Mouse (Mus musculus) olfactory bulb, adult 2 months (tissue): ENCODE measurements around the gene Xpo6. TPM values are rescaled to one million over a fixed set of nuclear protein-coding genes. Genes with fewer than 3 reads are reported as not detected.

Source experiments
- H3K27ac ChIP-seq: fragments of 200-500 bp; 2 replicates; pipeline ENCODE4 v1.5.1; 2012; ENCODE audit warnings: low read depth, low read length; ENCODE audit not compliant: insufficient read depth
- H3K4me1 ChIP-seq: fragments of 200-500 bp; 2 replicates; pipeline ENCODE4 v1.6.1; 2012; ENCODE audit warnings: low read length; ENCODE audit not compliant: control insufficient read depth, insufficient read depth
- H3K4me3 ChIP-seq: fragments of 200-500 bp; 2 replicates; pipeline ENCODE4 v1.5.1; 2012; ENCODE audit warnings: mild to moderate bottlenecking, low read depth, low read length, moderate library complexity; ENCODE audit not compliant: insufficient read depth
- CTCF ChIP-seq: fragments of 200-500 bp; IDR thresholded peaks from 2 replicates; pipeline ENCODE4 v1.5.1; 2012; ENCODE audit warnings: low read depth, mild to moderate bottlenecking, low read length, moderate library complexity; ENCODE audit not compliant: insufficient read depth
- POLR2A ChIP-seq: fragments of 200-500 bp; IDR thresholded peaks from 2 replicates; pipeline ENCODE4 v1.6.1; 2012; ENCODE audit warnings: mild to moderate bottlenecking, low read depth, low read length, moderate library complexity; ENCODE audit not compliant: insufficient read depth
- WGBS: fragments of 180-500 bp; shearing (Covaris S2); methylation state at CpG from one replicate; pipeline ENCODE4 v1.1.7; 2018; 5-methylcytosine and 5-hydroxymethylcytosine counted together
- polyA plus RNA-seq: library from polyadenylated mRNA; stranded (reverse); fragments of >200 nt; gene quantifications from 2 replicates; pipeline ENCODE4 v1.2.4, GENCODE M21; 2012; ENCODE audit warnings: low replicate concordance; ENCODE audit not compliant: missing spikeins, insufficient read depth, insufficient read length

Xpo6 gene
- polyA plus RNA-seq, 1 experiment: not detected

GRCm38 (mm10) chr7:126066777-126067176 is 133.5 kb downstream of the Xpo6 start:
- WGBS: 33% methylated on average over 14 of the region's 14 CpGs
- Histone ChIP-seq H3K27ac (no peak overlapping the region), H3K4me3 (no peak overlapping the region), H3K4me1 (peaks cover 8% of the 10 kb centered on the region; the same call in 1 of the 2 replicates)
- TF ChIP-seq POLR2A (no peak), CTCF (no peak)

DNA sequence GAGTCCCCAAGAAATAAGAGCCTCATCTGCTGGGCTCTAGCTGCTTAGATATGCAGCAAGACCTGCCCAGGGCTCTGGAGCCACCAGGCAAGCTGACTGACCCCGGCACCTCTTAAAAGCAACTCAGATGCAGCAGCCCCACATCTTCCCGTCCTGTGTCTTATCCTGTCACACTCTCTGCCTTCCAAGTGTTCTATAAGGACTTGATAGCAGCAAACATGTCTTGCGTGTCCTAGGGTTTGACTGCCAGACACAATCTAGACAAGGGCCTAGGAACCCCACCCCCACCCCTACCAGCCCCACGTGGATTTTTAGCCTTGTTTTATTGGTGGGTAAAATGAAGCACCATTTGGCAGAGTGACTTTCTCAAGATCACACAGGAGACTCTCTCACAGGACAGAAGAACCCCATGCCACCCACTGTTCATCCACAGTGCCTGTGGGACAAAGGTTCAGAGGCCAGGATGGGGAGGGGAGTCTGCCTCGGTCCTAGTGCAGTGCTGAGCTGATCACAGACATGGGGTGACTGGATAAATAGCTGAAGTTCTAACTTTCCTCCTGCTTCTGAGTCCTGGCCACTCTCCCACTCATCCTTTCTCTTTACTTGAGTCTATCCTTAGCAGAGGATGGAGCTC is 134.9 kb downstream of the Xpo6 start:
- peaks cover 8% of the 10 kb centered on the region; the same call in 1 of the 2 replicates for H3K4me1 ChIP-seq
- 85% methylated on average over 5 of the region's 5 CpGs for WGBS
- no peak overlapping the region for H3K27ac ChIP-seq
- no peak overlapping the region for H3K4me3 ChIP-seq
- TF ChIP-seq POLR2A (no peak), CTCF (no peak)

- Histone ChIP-seq H3K27ac (no peak overlapping the region), H3K4me3 (no peak overlapping the region), H3K4me1 (peaks cover 13% of the 10 kb centered on the region; the same call in 1 of the 2 replicates)
- TF ChIP-seq CTCF (no peak), POLR2A (no peak)
- WGBS: 51% methylated on average over 4 of the region's 4 CpGs
Measured at GRCm38 (mm10) chr7:126062228-126062627, 138.1 kb downstream of the Xpo6 start.

GRCm38 (mm10) chr7:126058918-126059317 is 141.4 kb downstream of the Xpo6 start:
- no peak overlapping the region for H3K27ac ChIP-seq
- 54% methylated on average over 7 of the region's 7 CpGs for WGBS

DNA sequence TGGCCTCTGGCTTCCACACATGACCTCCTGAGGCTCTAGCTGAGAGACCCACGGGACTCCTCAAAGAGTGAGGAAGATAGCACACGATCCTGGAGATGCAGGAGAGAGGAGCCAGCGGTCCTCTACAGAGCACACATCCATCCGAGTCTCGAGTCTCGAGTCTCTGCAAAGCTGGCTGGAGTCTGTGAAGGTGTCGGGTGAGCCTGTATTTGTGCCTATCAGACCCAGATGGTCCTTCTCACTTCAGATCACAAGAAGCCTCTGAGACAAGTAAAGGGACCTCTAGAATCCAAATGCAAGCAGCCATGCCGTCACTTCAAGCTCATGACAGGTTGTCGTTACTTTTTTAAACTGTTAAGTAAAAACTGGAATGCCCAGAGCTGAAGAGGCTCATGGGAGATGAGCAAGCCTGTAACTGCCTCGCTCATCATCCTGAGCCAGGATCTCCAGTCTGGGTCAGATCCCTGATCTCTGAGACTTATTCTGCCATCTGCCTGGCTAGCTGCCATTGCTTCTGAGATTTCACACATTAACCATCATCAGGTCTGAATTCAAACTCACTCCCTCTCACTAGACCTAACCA is 142.9 kb downstream of the Xpo6 start:
- WGBS: 89% methylated on average over 10 of the region's 10 CpGs
- Histone ChIP-seq H3K27ac (no peak overlapping the region), H3K4me1 (peaks cover 8% of the 10 kb centered on the region; the same call in 1 of the 2 replicates), H3K4me3 (no peak overlapping the region)
- no peak for TF ChIP-seq POLR2A
- no peak for TF ChIP-seq CTCF

More at GRCm38 (mm10) chr7:126058918-126059317, 141.4 kb downstream of the Xpo6 start:
- Histone ChIP-seq H3K4me1 (peaks cover 6% of the 10 kb centered on the region; the same call in 1 of the 2 replicates), H3K4me3 (no peak overlapping the region)
- TF ChIP-seq CTCF (no peak), POLR2A (no peak)

- TF ChIP-seq POLR2A (no peak), CTCF (no peak)
- 77% methylated on average over 6 of the region's 6 CpGs for WGBS
Measured at GRCm38 (mm10) chr7:126054574-126054973, 145.7 kb downstream of the Xpo6 start.

DNA sequence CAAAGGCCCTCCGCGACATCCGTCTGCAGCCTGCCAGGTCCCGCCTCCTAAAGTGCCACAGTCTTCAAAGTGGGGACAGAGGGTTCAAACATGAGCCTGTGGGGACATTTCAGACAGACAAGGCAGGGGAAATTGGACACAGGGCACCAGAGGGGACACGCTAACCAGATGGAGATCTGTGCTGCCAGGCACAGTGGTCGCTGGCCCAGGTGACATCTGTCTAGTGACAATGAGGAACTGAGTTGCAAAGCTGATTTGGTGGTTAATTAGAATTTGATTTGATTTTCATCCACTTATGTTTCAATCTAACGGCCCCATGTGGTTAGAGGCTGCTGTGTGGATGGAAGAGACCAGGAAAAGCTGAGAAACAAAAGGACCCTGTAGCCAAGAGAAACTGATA is 146.7 kb downstream of the Xpo6 start:
- Histone ChIP-seq H3K27ac (no peak overlapping the region), H3K4me3 (no peak overlapping the region), H3K4me1 (peaks cover 10% of the 10 kb centered on the region; the same call in 1 of the 2 replicates)
- TF ChIP-seq POLR2A (no peak), CTCF (no peak)
- 93% methylated on average over 7 of the region's 7 CpGs for WGBS

More at GRCm38 (mm10) chr7:126054574-126054973, 145.7 kb downstream of the Xpo6 start:
- Histone ChIP-seq H3K4me3 (no peak overlapping the region), H3K27ac (no peak overlapping the region), H3K4me1 (peaks cover 11% of the 10 kb centered on the region; the same call in 1 of the 2 replicates)

- 77% methylated on average over 6 of the region's 6 CpGs for WGBS
- Histone ChIP-seq H3K4me1 (peaks cover 19% of the 10 kb centered on the region), H3K27ac (no peak overlapping the region), H3K4me3 (no peak overlapping the region)
- TF ChIP-seq POLR2A: no peak
- TF ChIP-seq CTCF: no peak
Measured at GRCm38 (mm10) chr7:126051910-126052309, 148.4 kb downstream of the Xpo6 start.

Other genes with a start within 250 kb of the Xpo6 start
- not detected in 2 replicates for gene Gsg1l, start 118.1 kb downstream of the Xpo6 start, polyA plus RNA-seq
- not detected in 2 replicates for gene Sbk1, start 72.1 kb upstream of the Xpo6 start, polyA plus RNA-seq
- 430 and 536 TPM in 2 replicates for gene Lat, start 169.1 kb upstream of the Xpo6 start, polyA plus RNA-seq
- not detected in 2 replicates for gene Spns1, start 176.9 kb upstream of the Xpo6 start, polyA plus RNA-seq
- not detected in 2 replicates for gene Nfatc2ip, start 196.2 kb upstream of the Xpo6 start, polyA plus RNA-seq
- gene Cd19, start 214.4 kb upstream of the Xpo6 start, polyA plus RNA-seq: not detected in 2 replicates
- not detected in 2 replicates for gene Rabep2, start 228.3 kb upstream of the Xpo6 start, polyA plus RNA-seq